Mouse (Mus musculus) heart, embryonic 14.5 days (tissue): Measurements from ENCODE around the gene Actl9. TPM values are rescaled to one million over a fixed set of nuclear protein-coding genes. Genes with fewer than 3 reads are reported as not detected.

ENCODE experiments used
- ATAC-seq: fragments of 200-750 bp; cut with Nextera tagmentation; 2 replicates; pipeline ENCODE4 v1.8.0; 2017; ENCODE audit warnings: low read depth, moderate TSS enrichment; ENCODE audit not compliant: insufficient number of reproducible peaks, insufficient read depth, low FRiP score
- H3K27ac ChIP-seq, 2 experiments: fragments of 200-500 bp in 1 of 2; fragments of 300-500 bp in 1 of 2; sonication (generic) in 1 of 2; replicated peaks in 1 of 2; 2 replicates each; pipeline ENCODE4 v1.5.1; 2012 to 2014; ENCODE audit warnings: low read depth in 2 of 2, low read length in 2 of 2, control low read depth in 1 of 2, mild to moderate bottlenecking in 1 of 2, mixed read lengths in 1 of 2; ENCODE audit not compliant: control insufficient read depth in 1 of 2, insufficient read depth in 1 of 2
- H3K27me3 ChIP-seq: fragments of 300-500 bp; sonication (generic); 2 replicates; pipeline ENCODE4 v1.6.1; 2014; ENCODE audit warnings: mild to moderate bottlenecking, low read length, control low read depth; ENCODE audit not compliant: control insufficient read depth, insufficient read depth
- H3K36me3 ChIP-seq: fragments of 300-500 bp; sonication (generic); 2 replicates; pipeline ENCODE4 v1.6.1; 2014; ENCODE audit warnings: mild to moderate bottlenecking, control low read depth, low read length, mixed read lengths; ENCODE audit not compliant: control insufficient read depth, insufficient read depth
- H3K4me1 ChIP-seq, 2 experiments: fragments of 200-500 bp in 1 of 2; fragments of 300-500 bp in 1 of 2; sonication (generic) in 1 of 2; 2 replicates each; pipeline ENCODE4 v1.6.1; 2012 to 2014; ENCODE audit warnings: low read length in 2 of 2, control low read depth in 1 of 2, mixed read lengths in 1 of 2; ENCODE audit not compliant: control insufficient read depth in 2 of 2, insufficient read depth in 2 of 2
- H3K4me2 ChIP-seq: fragments of 300-500 bp; sonication (generic); 2 replicates; pipeline ENCODE4 v1.6.1; 2014; ENCODE audit warnings: mild to moderate bottlenecking, low read length
- H3K4me3 ChIP-seq, 2 experiments: fragments of 200-500 bp in 1 of 2; fragments of 300-500 bp in 1 of 2; sonication (generic) in 1 of 2; 2 replicates each; pipeline ENCODE4 v1.5.1; 2012 to 2014; ENCODE audit warnings: low read length in 2 of 2, mild to moderate bottlenecking in 2 of 2, control low read depth in 1 of 2, low read depth in 1 of 2, moderate library complexity in 1 of 2; ENCODE audit not compliant: control insufficient read depth in 1 of 2, insufficient read depth in 1 of 2
- H3K9ac ChIP-seq: fragments of 300-500 bp; sonication (generic); 2 replicates; pipeline ENCODE4 v1.6.1; 2014; ENCODE audit warnings: mild to moderate bottlenecking, low read length
- H3K9me3 ChIP-seq: fragments of 300-500 bp; sonication (generic); 2 replicates; pipeline ENCODE4 v1.6.1; 2016; ENCODE audit warnings: low read length, control low read depth; ENCODE audit not compliant: control insufficient read depth
- WGBS: fragments of 180-500 bp; shearing (Covaris S2); extraction: QIAGEN DNeasy Blood & Tissue Kit; methylation state at CpG from one replicate; pipeline ENCODE4 v1.1.7; 2014; 5-methylcytosine and 5-hydroxymethylcytosine counted together
- polyA plus RNA-seq: library from polyadenylated mRNA; unstranded; fragments of >200 nt; fragmentation: Nextera tagmentation; extraction: Ambion mirVana; gene quantifications from 2 replicates; pipeline ENCODE4 v1.2.1, GENCODE M21; 2014

Gene Actl9
- polyA plus RNA-seq, 1 experiment from 2014 or later = not detected

DNA sequence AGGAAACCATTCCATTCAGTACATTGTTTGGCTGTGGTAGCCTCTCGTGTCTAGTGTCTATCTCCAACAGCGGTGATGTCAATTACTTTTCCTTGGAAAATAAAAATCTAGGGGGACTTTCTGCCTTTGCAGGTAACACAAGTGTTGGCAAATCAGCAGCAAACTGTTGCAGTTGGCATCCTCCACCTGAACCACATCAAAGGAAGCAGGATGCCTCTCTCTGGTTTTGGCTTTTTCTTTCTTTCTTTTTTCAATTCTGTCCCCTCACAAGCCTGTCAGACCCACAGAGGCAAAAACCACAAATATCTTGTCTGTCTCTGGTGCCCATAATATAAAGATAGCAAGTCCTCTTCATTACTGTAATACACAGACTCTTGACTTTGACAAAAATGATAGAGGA lies 23.9 kb downstream of the Actl9 start:
- H3K4me1 ChIP-seq = no peaks in the 10 kb centered on the region
- H3K4me3 ChIP-seq = no peak overlapping the region

DNA sequence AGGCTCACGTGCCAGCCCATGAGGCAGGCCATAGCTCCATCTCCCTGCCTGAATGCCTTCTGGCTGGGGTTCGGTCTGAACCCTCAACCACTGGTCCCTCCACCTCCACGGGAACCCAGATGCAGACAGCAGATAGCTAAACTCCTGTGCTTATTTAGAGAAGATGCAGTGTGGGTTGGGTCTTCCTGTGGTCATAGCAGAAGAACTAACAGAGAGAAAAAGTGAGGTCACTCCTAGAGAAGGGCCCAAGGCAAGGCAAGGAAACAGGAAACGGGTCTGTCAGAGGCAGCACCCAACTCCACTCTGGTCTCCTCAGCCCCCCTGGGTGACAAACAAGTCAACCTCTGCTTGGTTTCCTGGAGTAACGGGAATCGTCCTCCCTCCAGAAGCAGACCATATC lies 38.5 kb downstream of the Actl9 start:
- ATAC-seq = no peak
- 46% methylated on average over 6 of the region's 6 CpGs for WGBS

More for the DNA sequence above, 23.9 kb downstream of the Actl9 start:
- no peaks in the 10 kb centered on the region for H3K9me3 ChIP-seq
- H3K4me2 ChIP-seq = no peak overlapping the region
- no peaks in the 10 kb centered on the region for H3K36me3 ChIP-seq
- no peak for ATAC-seq
- WGBS = 70% methylated on average over 2 of the region's 2 CpGs
- no peak overlapping the region for H3K9ac ChIP-seq
- H3K27ac ChIP-seq = no peak overlapping the region
- H3K27me3 ChIP-seq = no peaks in the 10 kb centered on the region

More for the DNA sequence above, 38.5 kb downstream of the Actl9 start:
- Histone ChIP-seq H3K9me3 (no peaks in the 10 kb centered on the region), H3K9ac (no peak overlapping the region), H3K27me3 (no peaks in the 10 kb centered on the region), H3K4me1 (no peaks in the 10 kb centered on the region), H3K36me3 (no peaks in the 10 kb centered on the region), H3K27ac (no peak overlapping the region), H3K4me3 (no peak overlapping the region), H3K4me2 (no peak overlapping the region)

Other genes starting within 250 kb of the Actl9 start
- not detected in 2 replicates for gene Olfr239, start 241.6 kb upstream of the Actl9 start, polyA plus RNA-seq
- not detected in 2 replicates for gene Olfr1564, start 211.2 kb upstream of the Actl9 start, polyA plus RNA-seq
- gene Zfp955a, start 177.8 kb upstream of the Actl9 start, polyA plus RNA-seq = 14.4 and 14.7 TPM in 2 replicates
- not detected in 2 replicates for gene Olfr63, start 168.2 kb upstream of the Actl9 start, polyA plus RNA-seq
- 6.9 and 7.4 TPM in 2 replicates for gene Zfp955b, start 143.4 kb upstream of the Actl9 start, polyA plus RNA-seq
- 6.8 and 9.0 TPM in 2 replicates for gene Zfp81, start 74.0 kb upstream of the Actl9 start, polyA plus RNA-seq
- 7.3 and 7.8 TPM in 2 replicates for gene Zfp101, start 38.3 kb upstream of the Actl9 start, polyA plus RNA-seq
- gene Adamts10, start 91.3 kb downstream of the Actl9 start, polyA plus RNA-seq = 28.9 and 32.7 TPM in 2 replicates
- gene Myo1f, start 122.8 kb downstream of the Actl9 start, polyA plus RNA-seq = 2.1 and 4.0 TPM in 2 replicates
- 48.4 and 51.5 TPM in 2 replicates for gene Zfp414, start 196.2 kb downstream of the Actl9 start, polyA plus RNA-seq
- 0.49 and 0.69 TPM in 2 replicates for gene Pram1, start 205.2 kb downstream of the Actl9 start, polyA plus RNA-seq